Mouse (Mus musculus) myocyte (in vitro differentiated cells): ENCODE results near the gene Rad1. TPM values are rescaled to one million over a fixed set of nuclear protein-coding genes. Genes with fewer than 3 reads are reported as not detected.

Experiments used
- H3K27me3 ChIP-seq: one replicate; pipeline ENCODE4 v1.6.1; 2011; ENCODE audit not compliant: control insufficient read depth, insufficient read depth, insufficient read length
- H3K36me3 ChIP-seq: one replicate; pipeline ENCODE4 v1.6.1; 2011; ENCODE audit not compliant: control insufficient read depth, insufficient read depth
- H3K4me2 ChIP-seq: one replicate; pipeline ENCODE4 v1.6.1; 2011; ENCODE audit warnings: low read depth, control low read depth
- H3K4me3 ChIP-seq: one replicate; pipeline ENCODE4 v1.5.1; 2011; ENCODE audit warnings: mild to moderate bottlenecking, control low read depth, moderate library complexity
- H3K79me2 ChIP-seq: one replicate; pipeline ENCODE4 v1.6.1; 2011; ENCODE audit not compliant: control insufficient read depth, insufficient read depth
- H3ac ChIP-seq: one replicate; pipeline ENCODE4 v1.6.1; 2011; ENCODE audit not compliant: control insufficient read depth, insufficient read length
- CEBPB ChIP-seq: IDR thresholded peaks from 2 replicates; pipeline ENCODE4 v1.6.1; 2011; ENCODE audit warnings: mild to moderate bottlenecking, moderate library complexity; ENCODE audit not compliant: poor library complexity, insufficient read depth, severe bottlenecking
- E2F4 ChIP-seq: IDR thresholded peaks from one replicate; pipeline ENCODE4 v1.6.1; 2011; ENCODE audit warnings: mild to moderate bottlenecking, control low read depth, moderate library complexity; ENCODE audit not compliant: insufficient read depth
- MAX ChIP-seq: IDR thresholded peaks from one replicate; pipeline ENCODE4 v1.6.1; 2011; ENCODE audit warnings: low read depth, mild to moderate bottlenecking, control low read depth
- MYOD1 ChIP-seq, 3 experiments: IDR thresholded peaks; one replicate each; pipeline ENCODE4 v1.6.1; 2011; ENCODE audit warnings: control low read depth in 2 of 3, low read depth in 2 of 3, mild to moderate bottlenecking in 2 of 3, moderate library complexity in 1 of 3; ENCODE audit not compliant: insufficient read length in 2 of 3, control insufficient read depth in 1 of 3
- MYOG ChIP-seq, 3 experiments: IDR thresholded peaks; one replicate each; pipeline ENCODE4 v1.6.1; 2011; ENCODE audit warnings: control low read depth in 2 of 3, low read depth in 2 of 3, mild to moderate bottlenecking in 2 of 3; ENCODE audit not compliant: insufficient read length in 2 of 3, control insufficient read depth in 1 of 3, insufficient read depth in 1 of 3
- POLR2A ChIP-seq: IDR thresholded peaks from one replicate; pipeline ENCODE4 v1.6.1; 2011; ENCODE audit warnings: low read depth, mild to moderate bottlenecking, control low read depth, moderate library complexity; ENCODE audit not compliant: insufficient read length
- POLR2AphosphoS2 ChIP-seq: IDR thresholded peaks from one replicate; pipeline ENCODE4 v1.6.1; 2011; ENCODE audit warnings: low read depth, control low read depth; ENCODE audit not compliant: insufficient read length
- REST ChIP-seq: IDR thresholded peaks from one replicate; pipeline ENCODE4 v1.6.1; 2011; ENCODE audit warnings: mild to moderate bottlenecking, control low read depth, moderate library complexity; ENCODE audit not compliant: insufficient read depth, insufficient read length
- SRF ChIP-seq: IDR thresholded peaks from one replicate; pipeline ENCODE4 v1.6.1; 2011; ENCODE audit warnings: low read depth; ENCODE audit not compliant: control insufficient read depth, insufficient read length
- TCF12 ChIP-seq: IDR thresholded peaks from one replicate; pipeline ENCODE4 v1.6.1; 2011; ENCODE audit warnings: mild to moderate bottlenecking, control low read depth; ENCODE audit not compliant: poor library complexity, insufficient read depth, severe bottlenecking
- TCF3 ChIP-seq: IDR thresholded peaks from one replicate; pipeline ENCODE4 v1.6.1; 2011; ENCODE audit warnings: low read depth, control low read depth; ENCODE audit not compliant: insufficient read length
- USF1 ChIP-seq: IDR thresholded peaks from one replicate; pipeline ENCODE4 v1.6.1; 2011; ENCODE audit warnings: low read depth, mild to moderate bottlenecking, control low read depth, moderate library complexity
- polyA plus RNA-seq: library from polyadenylated mRNA; unstranded; fragments of >200 nt; fragmentation: generic; extraction: Trizol; gene quantifications from one replicate; pipeline ENCODE4 v1.2.1, GENCODE M21; 2012; ENCODE audit warnings: missing spikeins

Rad1 gene
- polyA plus RNA-seq, 1 experiment, result 16.6 TPM

GRCm38 (mm10) chr15:10447102-10447501 lies 38.7 kb upstream of the Rad1 start:
- Histone ChIP-seq H3ac (no peak overlapping the region), H3K4me2 (no peak overlapping the region)
- no peak for TF ChIP-seq MYOD1 (IDR thresholded peaks at IDR 0.05; ENCODE audit: control insufficient read depth in 1 of 3, insufficient read length in 2 of 3, low read depth in 2 of 3)
- TF ChIP-seq MYOG (IDR thresholded peaks at IDR 0.05; ENCODE audit: control insufficient read depth in 1 of 3, insufficient read depth in 1 of 3, insufficient read length in 2 of 3, low read depth in 2 of 3), result no peak
- no peak for TF ChIP-seq REST
- TF ChIP-seq E2F4, result no peak
- no peak for TF ChIP-seq POLR2A
- no peak for TF ChIP-seq TCF3
- TF ChIP-seq TCF12, result no peak
- TF ChIP-seq SRF, result no peak
- no peak for TF ChIP-seq MAX
- TF ChIP-seq POLR2AphosphoS2, result no peak
- no peak for TF ChIP-seq CEBPB
- TF ChIP-seq USF1, result no peak

GRCm38 (mm10) chr15:10460986-10461385 lies 24.8 kb upstream of the Rad1 start:
- no peak for TF ChIP-seq TCF12
- TF ChIP-seq MYOD1 (IDR thresholded peaks at IDR 0.05; ENCODE audit: control insufficient read depth in 1 of 3, insufficient read length in 2 of 3, low read depth in 2 of 3), result no peak
- TF ChIP-seq CEBPB, result no peak
- no peak for TF ChIP-seq USF1
- TF ChIP-seq MYOG (IDR thresholded peaks at IDR 0.05; ENCODE audit: control insufficient read depth in 1 of 3, insufficient read depth in 1 of 3, insufficient read length in 2 of 3, low read depth in 2 of 3), result no peak
- TF ChIP-seq MAX, result no peak
- TF ChIP-seq POLR2AphosphoS2, result no peak
- TF ChIP-seq REST, result no peak
- no peak for TF ChIP-seq E2F4
- no peak for TF ChIP-seq TCF3
- no peak for TF ChIP-seq SRF
- no peak for TF ChIP-seq POLR2A
- no peak overlapping the region for H3K4me3 ChIP-seq
- no peak overlapping the region for H3K4me2 ChIP-seq
- no peak overlapping the region for H3ac ChIP-seq
- peaks cover 38% of the 10 kb centered on the region for H3K36me3 ChIP-seq
- H3K79me2 ChIP-seq, result peaks cover 17% of the 10 kb centered on the region
- no peaks in the 10 kb centered on the region for H3K27me3 ChIP-seq

More at GRCm38 (mm10) chr15:10447102-10447501, 38.7 kb upstream of the Rad1 start:
- H3K27me3 ChIP-seq, result no peaks in the 10 kb centered on the region
- H3K79me2 ChIP-seq, result no peaks in the 10 kb centered on the region
- no peak overlapping the region for H3K4me3 ChIP-seq
- H3K36me3 ChIP-seq, result peaks cover 61% of the 10 kb centered on the region

- Histone ChIP-seq H3K4me2 (peak overlapping the region; percentile 30), H3K79me2 (peaks cover 39% of the 10 kb centered on the region), H3ac (no peak overlapping the region), H3K36me3 (peaks cover 26% of the 10 kb centered on the region), H3K4me3 (no peak overlapping the region), H3K27me3 (no peaks in the 10 kb centered on the region)
- TF ChIP-seq TCF12 (peak; percentile 55), TCF3 (no peak), MAX (no peak), MYOG (IDR thresholded peaks at IDR 0.05; ENCODE audit: control insufficient read depth in 1 of 3, insufficient read depth in 1 of 3, insufficient read length in 2 of 3, low read depth in 2 of 3) (peak in 1 of 3 experiments; percentile 42), CEBPB (peak; percentile 23; the same call in 1 of the 2 replicates), POLR2AphosphoS2 (no peak), MYOD1 (IDR thresholded peaks at IDR 0.05; ENCODE audit: control insufficient read depth in 1 of 3, insufficient read length in 2 of 3, low read depth in 2 of 3) (peak in 2 of 3 experiments; percentile 66 to 74), POLR2A (no peak)
These were observed 22.3 kb upstream of the Rad1 start for GRCm38 (mm10) chr15:10463555-10463954.

GRCm38 (mm10) chr15:10464678-10465077 lies 21.1 kb upstream of the Rad1 start:
- Histone ChIP-seq H3K4me3 (no peak overlapping the region), H3ac (no peak overlapping the region), H3K4me2 (no peak overlapping the region), H3K27me3 (no peaks in the 10 kb centered on the region), H3K36me3 (peaks cover 26% of the 10 kb centered on the region), H3K79me2 (peaks cover 50% of the 10 kb centered on the region)
- TF ChIP-seq TCF3 (no peak), E2F4 (no peak), CEBPB (no peak), POLR2A (no peak), POLR2AphosphoS2 (no peak)

- Histone ChIP-seq H3K79me2 (peaks cover 50% of the 10 kb centered on the region), H3K4me3 (peak overlapping the region; percentile 36), H3ac (no peak overlapping the region), H3K27me3 (no peaks in the 10 kb centered on the region), H3K4me2 (peak overlapping the region; percentile 99), H3K36me3 (no peaks in the 10 kb centered on the region)
- no peak for TF ChIP-seq USF1
These were observed 17.1 kb upstream of the Rad1 start for GRCm38 (mm10) chr15:10468761-10469160.
